Mouse (Mus musculus) ES-Bruce4 (cell line): Measurements from ENCODE around the gene Rabep1.

Experiments
- EP300 ChIP-seq: IDR thresholded peaks from 2 replicates; pipeline ENCODE4 v1.6.1; 2011; ENCODE audit warnings: low read depth, low read length; ENCODE audit not compliant: insufficient read depth
- POLR2A ChIP-seq: IDR thresholded peaks from one replicate; pipeline ENCODE4 v1.8.1; 2011; ENCODE audit warnings: low read length; ENCODE audit not compliant: insufficient read depth

DNA sequence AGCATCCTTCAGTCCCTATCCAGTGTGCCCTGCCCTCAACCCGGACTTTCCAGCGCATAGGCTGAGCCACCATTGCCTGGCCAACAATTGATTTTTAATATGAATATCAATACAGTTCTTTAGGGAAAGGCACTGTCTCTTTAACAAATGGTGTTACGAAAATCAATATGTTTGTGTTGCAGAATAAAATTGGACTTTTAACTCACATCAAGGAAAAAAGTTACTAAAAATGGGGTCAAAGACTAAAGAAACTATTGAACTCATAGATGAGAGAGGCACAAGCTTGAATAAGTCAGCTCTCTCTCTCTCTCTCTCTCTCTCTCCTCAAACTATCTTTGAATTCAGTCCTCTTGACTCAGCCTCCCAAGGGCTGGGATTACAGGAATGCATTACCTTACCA is 7.5 kb upstream of the Rabep1 start:
- no peak for TF ChIP-seq POLR2A
- no peak for TF ChIP-seq EP300
